Mouse (Mus musculus) heart, embryonic 11.5 days (tissue): ENCODE measurements around the gene Smtnl2. TPM values are rescaled to one million over a fixed set of nuclear protein-coding genes. Genes with fewer than 3 reads are reported as not detected.
A peak's percentile ranks its signal among the peaks of the same experiment; 100 is the strongest.

ENCODE experiments used
- ATAC-seq: fragments of 200-750 bp; cut with Nextera tagmentation; replicated peaks from 2 replicates; pipeline ENCODE4 v1.8.0; 2017; ENCODE audit warnings: moderate library complexity; ENCODE audit not compliant: insufficient number of reproducible peaks, low FRiP score, low TSS enrichment
- H3K27ac ChIP-seq: fragments of 300-500 bp; sonication (generic); 2 replicates; pipeline ENCODE4 v1.5.1; 2014; ENCODE audit warnings: mild to moderate bottlenecking, low read depth, low read length
- H3K27me3 ChIP-seq: fragments of 300-500 bp; sonication (generic); 2 replicates; pipeline ENCODE4 v1.6.1; 2014; ENCODE audit warnings: mild to moderate bottlenecking, low read length, mixed read lengths; ENCODE audit not compliant: control insufficient read depth, insufficient read depth
- H3K36me3 ChIP-seq: fragments of 300-500 bp; sonication (generic); 2 replicates; pipeline ENCODE4 v1.6.1; 2014; ENCODE audit warnings: mild to moderate bottlenecking, low read length, moderate library complexity, mixed read lengths; ENCODE audit not compliant: control insufficient read depth, insufficient read depth
- H3K4me1 ChIP-seq: fragments of 300-500 bp; sonication (generic); 2 replicates; pipeline ENCODE4 v1.6.1; 2014; ENCODE audit warnings: low read length; ENCODE audit not compliant: control insufficient read depth, insufficient read depth
- H3K4me2 ChIP-seq: fragments of 300-500 bp; sonication (generic); 2 replicates; pipeline ENCODE4 v1.6.1; 2014; ENCODE audit warnings: mild to moderate bottlenecking, moderate library complexity
- H3K4me3 ChIP-seq: fragments of 300-500 bp; sonication (generic); 2 replicates; pipeline ENCODE4 v1.5.1; 2014; ENCODE audit warnings: low read depth, low read length
- H3K9ac ChIP-seq: fragments of 300-500 bp; sonication (generic); 2 replicates; pipeline ENCODE4 v1.6.1; 2014; ENCODE audit warnings: mild to moderate bottlenecking, low read depth, low read length, moderate library complexity
- H3K9me3 ChIP-seq: fragments of 300-500 bp; sonication (generic); replicated peaks from 2 replicates; pipeline ENCODE4 v1.6.1; 2016; ENCODE audit warnings: low read length; ENCODE audit not compliant: control insufficient read depth
- WGBS: fragments of 180-500 bp; shearing (Covaris S2); extraction: QIAGEN DNeasy Blood & Tissue Kit; methylation state at CpG from one replicate; pipeline ENCODE4 v1.1.7; 2014; ENCODE audit not compliant: insufficient replicate concordance; 5-methylcytosine and 5-hydroxymethylcytosine counted together
- polyA plus RNA-seq: library from polyadenylated mRNA; unstranded; fragments of >200 nt; fragmentation: Nextera tagmentation; extraction: Ambion mirVana; gene quantifications from 2 replicates; pipeline ENCODE4 v1.2.1, GENCODE M21; 2014

Gene Smtnl2
- polyA plus RNA-seq, 1 experiment from 2014 or later, result 107 TPM

DNA sequence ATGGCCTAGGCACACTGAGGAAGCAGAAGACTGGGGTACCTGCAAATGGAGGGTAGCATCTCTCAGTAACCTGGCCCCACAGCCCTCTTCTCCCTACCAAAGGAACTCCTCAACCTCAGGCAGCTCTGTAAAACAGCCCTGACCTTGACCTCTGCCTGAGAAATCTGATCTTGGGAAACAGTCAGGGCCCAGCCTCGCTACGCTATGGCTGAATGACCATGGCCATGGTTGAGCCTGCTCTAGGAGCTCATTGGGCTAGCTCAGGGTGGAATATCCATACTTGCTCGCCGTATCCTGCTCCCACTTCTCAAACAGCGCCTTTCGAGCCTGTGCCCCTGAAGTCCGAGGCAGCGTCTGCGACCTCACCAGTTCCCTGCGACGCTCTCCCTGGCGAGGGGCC is 10.4 kb downstream of the Smtnl2 start:
- Histone ChIP-seq H3K27ac (no peak overlapping the region), H3K9ac (no peak overlapping the region), H3K4me2 (no peak overlapping the region), H3K4me3 (no peak overlapping the region), H3K36me3 (peaks cover 27% of the 10 kb centered on the region), H3K4me1 (peaks cover 53% of the 10 kb centered on the region), H3K27me3 (no peaks in the 10 kb centered on the region), H3K9me3 (no peaks in the 10 kb centered on the region)
- WGBS, result 86% methylated on average over 12 of the region's 12 CpGs
- no peak for ATAC-seq

DNA sequence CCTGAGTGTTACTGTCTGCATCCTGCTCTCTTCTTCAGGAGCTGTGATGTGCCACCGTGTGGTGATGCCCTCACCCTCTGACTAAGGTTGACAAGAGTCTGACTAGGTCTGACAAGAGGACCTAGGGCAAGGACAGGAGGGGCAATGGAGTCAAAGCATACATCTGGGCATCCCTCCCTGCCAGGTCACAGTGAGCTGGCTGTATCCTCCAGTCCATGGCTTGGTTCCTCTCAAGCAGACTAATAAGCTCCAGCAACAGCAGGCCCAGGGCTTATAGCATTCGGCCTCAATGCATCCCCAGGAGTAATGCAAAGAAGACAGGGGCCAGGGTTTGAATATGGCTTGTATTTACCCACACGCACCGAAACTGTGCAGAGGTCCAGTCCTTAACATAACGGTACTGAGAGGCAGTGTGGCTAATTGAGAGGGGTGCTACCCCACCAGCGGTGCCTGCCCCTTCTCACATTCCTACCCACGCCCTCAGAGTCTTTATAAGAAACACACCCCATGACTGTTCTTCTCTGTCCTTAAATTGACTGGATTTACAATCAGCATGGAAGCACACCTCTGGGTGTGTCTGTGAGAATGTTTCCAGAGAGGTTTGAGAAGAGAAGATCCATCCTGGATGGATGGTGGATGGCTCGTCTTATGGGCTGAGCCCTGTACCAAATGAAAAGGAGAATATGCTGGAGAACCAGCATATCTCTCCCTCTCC is 13.5 kb downstream of the Smtnl2 start:
- Histone ChIP-seq H3K9ac (no peak overlapping the region), H3K27me3 (no peaks in the 10 kb centered on the region), H3K4me2 (no peak overlapping the region), H3K4me3 (no peak overlapping the region), H3K4me1 (peaks cover 49% of the 10 kb centered on the region), H3K36me3 (peaks cover 26% of the 10 kb centered on the region), H3K9me3 (no peaks in the 10 kb centered on the region), H3K27ac (peak overlapping the region; percentile 67)
- no peak for ATAC-seq
- WGBS, result 76% methylated on average over 8 of the region's 8 CpGs

DNA sequence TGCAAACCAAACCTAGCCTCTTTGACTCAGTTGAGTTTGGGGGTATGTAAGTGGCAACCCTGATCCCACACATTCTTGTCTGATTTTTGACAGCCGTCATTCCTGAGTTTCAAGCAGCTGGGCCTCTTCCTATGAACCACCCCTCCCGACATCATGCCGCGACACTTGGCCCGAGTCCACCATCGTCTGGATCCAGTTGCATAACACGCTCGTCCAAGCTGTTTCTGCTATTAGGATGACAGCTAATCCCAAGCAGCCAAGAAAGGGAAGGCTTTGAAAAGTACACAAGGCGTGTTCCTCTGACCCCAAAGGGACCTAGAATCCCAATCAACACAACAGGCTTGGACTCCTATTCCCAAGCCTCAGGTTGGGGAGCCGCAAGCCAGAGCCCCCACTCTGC is 14.4 kb downstream of the Smtnl2 start:
- peak overlapping the region; percentile 67 for H3K27ac ChIP-seq
- H3K27me3 ChIP-seq, result no peaks in the 10 kb centered on the region
- H3K9me3 ChIP-seq, result no peaks in the 10 kb centered on the region
- peaks cover 40% of the 10 kb centered on the region for H3K4me1 ChIP-seq
- no peak for ATAC-seq
- no peak overlapping the region for H3K4me2 ChIP-seq
- WGBS, result 55% methylated on average over 10 of the region's 10 CpGs
- peaks cover 23% of the 10 kb centered on the region for H3K36me3 ChIP-seq
- no peak overlapping the region for H3K4me3 ChIP-seq
- H3K9ac ChIP-seq, result no peak overlapping the region

DNA sequence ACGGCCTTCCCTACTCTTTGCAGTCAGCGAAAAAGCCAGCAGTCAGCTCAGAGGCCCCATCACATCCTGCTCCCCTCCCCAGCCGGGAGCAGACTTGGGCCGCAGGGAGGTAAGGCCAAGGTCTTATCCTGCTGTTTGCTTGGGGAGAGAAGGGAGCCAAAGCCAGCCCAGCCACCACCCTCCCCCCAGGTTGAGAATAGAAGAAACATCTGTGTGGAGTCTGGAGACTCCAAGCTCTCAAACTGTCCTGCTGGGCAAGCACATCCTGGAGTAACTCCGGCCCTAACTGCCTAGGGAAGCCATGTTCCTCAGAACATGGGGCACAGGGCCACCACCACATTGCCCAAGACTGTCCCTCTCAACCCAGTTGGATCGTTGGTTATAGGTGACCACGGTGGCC is 14.9 kb downstream of the Smtnl2 start:
- 48% methylated on average over 7 of the region's 7 CpGs for WGBS
- Histone ChIP-seq H3K9me3 (no peaks in the 10 kb centered on the region), H3K4me2 (no peak overlapping the region), H3K36me3 (peaks cover 23% of the 10 kb centered on the region), H3K27ac (peak overlapping the region; percentile 67), H3K9ac (0 out of 2 replicates have a peak overlapping the region, but pooled peaks have one; percentile 7), H3K27me3 (no peaks in the 10 kb centered on the region), H3K4me1 (peaks cover 38% of the 10 kb centered on the region), H3K4me3 (no peak overlapping the region)
- 0 out of 2 replicates have a peak, but pooled peaks have one; percentile 3 for ATAC-seq

DNA sequence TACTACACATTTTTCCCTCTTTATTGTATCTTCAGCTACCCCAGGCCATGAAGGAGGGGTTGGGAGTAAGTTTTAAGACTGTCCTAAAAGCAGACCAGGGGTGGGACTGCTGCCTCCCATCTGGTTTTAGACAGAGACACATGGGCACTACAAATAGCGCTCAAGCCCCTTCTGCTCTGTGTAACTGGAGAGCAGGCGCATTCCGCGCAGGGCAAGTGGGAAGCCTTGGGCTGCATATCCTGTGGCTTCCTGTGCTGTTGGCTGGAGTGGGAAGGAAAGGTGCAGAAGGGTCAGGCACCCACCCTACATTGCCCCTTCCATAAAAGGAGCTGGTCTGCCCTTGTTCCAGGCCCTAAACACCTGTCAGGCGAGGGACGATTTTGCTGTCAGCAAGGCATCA is 15.9 kb downstream of the Smtnl2 start:
- Histone ChIP-seq H3K4me2 (no peak overlapping the region), H3K27ac (peak overlapping the region; percentile 67), H3K4me3 (no peak overlapping the region), H3K36me3 (peaks cover 20% of the 10 kb centered on the region), H3K27me3 (no peaks in the 10 kb centered on the region), H3K9me3 (no peaks in the 10 kb centered on the region), H3K4me1 (peaks cover 38% of the 10 kb centered on the region), H3K9ac (no peak overlapping the region)
- ATAC-seq, result no peak
- WGBS, result 45% methylated on average over 6 of the region's 6 CpGs

DNA sequence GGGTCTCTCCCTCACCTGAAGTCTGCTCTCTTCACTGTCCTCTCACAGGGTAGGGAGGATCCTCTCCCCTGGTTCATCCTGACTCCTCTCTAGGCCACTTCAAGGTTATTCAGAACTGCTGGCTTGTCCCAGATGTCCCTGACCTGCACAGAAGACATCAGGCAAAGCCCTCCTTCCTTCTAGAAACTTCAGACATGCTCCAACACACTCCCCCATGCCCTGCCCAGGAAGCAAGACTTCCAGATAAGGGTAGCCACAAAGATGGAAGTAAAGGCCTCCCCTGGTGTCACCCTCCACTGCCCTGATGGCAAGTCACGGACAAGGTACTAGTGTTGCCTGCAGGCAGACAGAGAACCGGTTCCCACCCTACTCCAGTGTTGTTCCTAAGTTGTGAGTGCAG is 16.8 kb downstream of the Smtnl2 start:
- Histone ChIP-seq H3K36me3 (peaks cover 13% of the 10 kb centered on the region), H3K27ac (peak overlapping the region; percentile 36; the same call in 1 of the 2 replicates), H3K4me3 (no peak overlapping the region), H3K4me2 (no peak overlapping the region), H3K9ac (no peak overlapping the region), H3K9me3 (no peaks in the 10 kb centered on the region), H3K27me3 (no peaks in the 10 kb centered on the region), H3K4me1 (peaks cover 38% of the 10 kb centered on the region)
- no peak for ATAC-seq
- WGBS, result 53% methylated on average over 2 of the region's 2 CpGs

DNA sequence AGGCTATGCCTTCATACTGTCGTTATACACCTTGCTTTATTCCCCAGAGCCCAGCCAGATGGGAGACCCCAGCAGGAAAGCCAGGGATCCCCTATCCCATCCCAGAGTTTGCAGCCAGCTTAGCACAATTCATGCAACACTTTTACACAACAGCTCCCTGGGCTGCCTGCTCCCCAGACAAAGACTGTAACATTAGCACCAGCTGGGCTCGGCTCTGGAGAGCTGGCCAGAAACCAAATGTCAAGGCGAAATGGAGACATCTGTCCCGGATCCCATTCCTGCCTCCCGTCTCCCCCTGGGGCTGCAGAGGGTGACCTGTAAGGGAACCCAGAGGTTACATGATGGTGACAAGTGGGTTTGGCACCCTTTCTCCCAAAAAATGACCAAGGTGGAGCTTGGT is 17.8 kb downstream of the Smtnl2 start:
- ATAC-seq, result no peak
- Histone ChIP-seq H3K9ac (no peak overlapping the region), H3K4me2 (no peak overlapping the region), H3K4me1 (peaks cover 38% of the 10 kb centered on the region), H3K36me3 (peaks cover 9% of the 10 kb centered on the region), H3K27me3 (no peaks in the 10 kb centered on the region), H3K27ac (no peak overlapping the region), H3K9me3 (no peaks in the 10 kb centered on the region), H3K4me3 (no peak overlapping the region)
- WGBS, result 68% methylated on average over 5 of the region's 5 CpGs

DNA sequence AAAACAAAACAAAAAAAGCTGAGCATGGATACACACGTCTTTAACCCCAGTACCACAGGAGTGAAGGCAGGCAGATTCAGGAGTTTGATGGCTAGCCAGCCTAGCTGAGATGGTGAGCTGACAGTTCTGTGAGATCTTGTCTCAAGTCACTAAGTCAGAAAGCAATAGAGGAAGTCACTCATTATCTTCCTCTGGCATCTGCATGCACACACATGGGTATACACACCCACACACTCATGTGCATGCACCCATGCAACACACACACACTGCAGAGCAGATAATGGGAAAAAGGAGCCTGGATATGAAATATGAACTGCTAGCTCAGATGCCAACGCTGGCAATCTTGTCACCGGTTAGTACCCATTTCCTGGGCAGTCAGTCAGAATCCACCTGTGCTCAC is 18.3 kb downstream of the Smtnl2 start:
- H3K36me3 ChIP-seq, result peaks cover 11% of the 10 kb centered on the region
- H3K9me3 ChIP-seq, result no peaks in the 10 kb centered on the region
- no peak for ATAC-seq

DNA sequence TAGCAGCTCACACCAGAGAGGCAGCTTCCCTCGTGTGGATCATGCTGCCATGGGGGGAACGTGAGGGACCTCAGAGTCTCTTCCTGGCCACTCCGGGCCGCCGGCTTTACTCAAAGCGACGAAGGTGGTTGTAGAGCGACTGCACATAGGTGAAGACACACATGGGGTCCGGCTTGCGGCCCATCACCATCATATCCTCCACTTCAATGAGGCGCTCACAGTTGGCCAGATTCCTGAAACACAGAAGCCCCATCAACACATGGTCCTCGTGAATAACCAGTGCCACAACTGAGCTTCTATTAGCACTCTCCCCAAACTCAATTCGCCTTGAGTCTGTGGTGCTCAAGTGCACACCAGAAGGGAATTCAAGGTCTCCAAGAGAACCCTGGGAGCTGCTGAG is 20.3 kb downstream of the Smtnl2 start:
- Histone ChIP-seq H3K9ac (no peak overlapping the region), H3K27me3 (no peaks in the 10 kb centered on the region), H3K4me3 (no peak overlapping the region), H3K36me3 (peaks cover 20% of the 10 kb centered on the region), H3K4me1 (peaks cover 18% of the 10 kb centered on the region), H3K9me3 (no peaks in the 10 kb centered on the region), H3K4me2 (no peak overlapping the region), H3K27ac (no peak overlapping the region)
- ATAC-seq, result no peak
- 88% methylated on average over 13 of the region's 13 CpGs for WGBS

More for the DNA sequence above, 18.3 kb downstream of the Smtnl2 start:
- no peak overlapping the region for H3K9ac ChIP-seq
- WGBS, result 98% methylated on average over 3 of the region's 3 CpGs
- H3K4me2 ChIP-seq, result no peak overlapping the region
- no peak overlapping the region for H3K4me3 ChIP-seq
- H3K4me1 ChIP-seq, result peaks cover 38% of the 10 kb centered on the region
- H3K27me3 ChIP-seq, result no peaks in the 10 kb centered on the region
- no peak overlapping the region for H3K27ac ChIP-seq
